Mouse (Mus musculus) CH12.LX (cell line): Measurements from ENCODE around the gene Kcnh2. TPM values are rescaled to one million over a fixed set of nuclear protein-coding genes. Genes with fewer than 3 reads are reported as not detected.

Experiments
- DNase-seq: peaks from one replicate; pipeline ENCODE4 v3.0.0-alpha.2; 2013; ENCODE audit errors: extremely low read depth
- H3K27ac ChIP-seq: 2 replicates; pipeline ENCODE4 v1.5.1; 2012; ENCODE audit warnings: low read depth, mild to moderate bottlenecking, control low read depth, moderate library complexity; ENCODE audit not compliant: insufficient read depth
- H3K27me3 ChIP-seq: replicated peaks from 2 replicates; pipeline ENCODE3; 2012; ENCODE audit warnings: inconsistent platforms
- H3K36me3 ChIP-seq, 2 experiments: replicated peaks in 1 of 2; 2 replicates each; pipeline versions ENCODE3 to v1.6.1; 2012; ENCODE audit warnings: inconsistent platforms in 1 of 2, low read length in 1 of 2, mild to moderate bottlenecking in 1 of 2, mixed read lengths in 1 of 2, moderate library complexity in 1 of 2; ENCODE audit not compliant: control insufficient read depth in 1 of 2, insufficient read depth in 1 of 2
- H3K4me1 ChIP-seq, 2 experiments: 2 replicates each; pipeline ENCODE4 v1.6.1; 2012; ENCODE audit warnings: inconsistent platforms in 1 of 2, moderate library complexity in 1 of 2; ENCODE audit not compliant: insufficient read depth in 2 of 2, control insufficient read depth in 1 of 2
- H3K4me2 ChIP-seq: 2 replicates; pipeline ENCODE4 v1.6.1; 2012; ENCODE audit warnings: low read depth, mild to moderate bottlenecking, control low read depth; ENCODE audit not compliant: poor library complexity, insufficient read depth, severe bottlenecking
- H3K4me3 ChIP-seq, 3 experiments: fragments of 150-350 bp in 1 of 3; sonication (generic) in 1 of 3; replicated peaks in 1 of 3; 2 replicates each; pipeline versions ENCODE3 to v1.5.1; 2011 to 2012; ENCODE audit warnings: low read depth in 2 of 3, low read length in 2 of 3, mild to moderate bottlenecking in 2 of 3, moderate library complexity in 2 of 3, control low read depth in 1 of 3, improper control_type of control experiment in 1 of 3, inconsistent platforms in 1 of 3, mixed read lengths in 1 of 3; ENCODE audit not compliant: poor library complexity in 1 of 3
- H3K79me2 ChIP-seq: replicated peaks from 2 replicates; pipeline ENCODE4 v1.6.1; 2012; ENCODE audit warnings: mild to moderate bottlenecking, moderate library complexity; ENCODE audit not compliant: control insufficient read depth, poor library complexity, insufficient read depth, severe bottlenecking; ENCODE audit errors: extremely low read depth
- H3K9ac ChIP-seq: 2 replicates; pipeline ENCODE4 v1.6.1; 2012; ENCODE audit warnings: low read depth, mild to moderate bottlenecking, control low read depth, moderate library complexity; ENCODE audit not compliant: insufficient read depth
- H3K9me3 ChIP-seq: replicated peaks from 2 replicates; pipeline ENCODE3; 2012; ENCODE audit warnings: low read length, inconsistent platforms, mixed read lengths
- BHLHE40 ChIP-seq: IDR thresholded peaks from 2 replicates; pipeline ENCODE4 v1.6.1; 2011; ENCODE audit warnings: mild to moderate bottlenecking, low read depth, low read length, improper control_type of control experiment
- CHD1 ChIP-seq: IDR thresholded peaks from 2 replicates; pipeline ENCODE4 v1.6.1; 2012; ENCODE audit warnings: low read depth, low read length, improper control_type of control experiment, inconsistent platforms
- CHD2 ChIP-seq: IDR thresholded peaks from 2 replicates; pipeline ENCODE4 v1.6.1; 2011; ENCODE audit warnings: low read length, improper control_type of control experiment
- CTCF ChIP-seq, 2 experiments: IDR thresholded peaks in 1 of 2; conservative IDR thresholded peaks in 1 of 2; 2 replicates each; pipeline ENCODE4 v1.5.1; 2011 to 2012; ENCODE audit warnings: low read depth in 2 of 2, low read length in 2 of 2, improper control_type of control experiment in 1 of 2, inconsistent platforms in 1 of 2, mild to moderate bottlenecking in 1 of 2, moderate library complexity in 1 of 2
- E2F4 ChIP-seq: IDR thresholded peaks from 2 replicates; pipeline ENCODE4 v1.6.1; 2011; ENCODE audit warnings: low read depth, low read length, improper control_type of control experiment; ENCODE audit not compliant: insufficient replicate concordance
- ELF1 ChIP-seq: IDR thresholded peaks from 2 replicates; pipeline ENCODE4 v1.6.1; 2014; ENCODE audit warnings: low read depth, mild to moderate bottlenecking, inconsistent platforms, low read length, improper control_type of control experiment
- EP300 ChIP-seq: IDR thresholded peaks from 2 replicates; pipeline ENCODE4 v1.6.1; 2011; ENCODE audit warnings: low read length, improper control_type of control experiment
- ETS1 ChIP-seq: conservative IDR thresholded peaks from 2 replicates; pipeline ENCODE4 v1.6.1; 2012; ENCODE audit warnings: low read depth, mild to moderate bottlenecking, inconsistent platforms, low read length, improper control_type of control experiment, moderate library complexity
- GABPA ChIP-seq: IDR thresholded peaks from 2 replicates; pipeline ENCODE4 v1.6.1; 2012; ENCODE audit warnings: low read depth, low read length, improper control_type of control experiment, inconsistent platforms; ENCODE audit not compliant: insufficient replicate concordance
- HCFC1 ChIP-seq: IDR thresholded peaks from 2 replicates; pipeline ENCODE4 v1.6.1; 2012; ENCODE audit warnings: low read depth, mild to moderate bottlenecking, inconsistent platforms, low read length, improper control_type of control experiment
- IRF4 ChIP-seq: IDR thresholded peaks from 2 replicates; pipeline ENCODE4 v1.6.1; 2014; ENCODE audit warnings: low read depth, mild to moderate bottlenecking, inconsistent platforms, low read length, improper control_type of control experiment
- JUN ChIP-seq: IDR thresholded peaks from 2 replicates; pipeline ENCODE4 v1.6.1; 2011; ENCODE audit warnings: low read depth, mild to moderate bottlenecking, low read length, improper control_type of control experiment, moderate library complexity; ENCODE audit not compliant: insufficient read depth
- JUND ChIP-seq: conservative IDR thresholded peaks from 2 replicates; pipeline ENCODE4 v1.6.1; 2011; ENCODE audit warnings: low read depth, low read length, improper control_type of control experiment
- KAT2A ChIP-seq: IDR thresholded peaks from 2 replicates; pipeline ENCODE4 v1.6.1; 2012; ENCODE audit warnings: low read length, improper control_type of control experiment, inconsistent platforms; ENCODE audit not compliant: insufficient replicate concordance
- MAFK ChIP-seq: IDR thresholded peaks from 2 replicates; pipeline ENCODE4 v1.6.1; 2011; ENCODE audit warnings: low read length, improper control_type of control experiment; ENCODE audit not compliant: insufficient replicate concordance
- MAX ChIP-seq: IDR thresholded peaks from 2 replicates; pipeline ENCODE4 v1.6.1; 2011; ENCODE audit warnings: low read length, improper control_type of control experiment
- MAZ ChIP-seq: IDR thresholded peaks from 2 replicates; pipeline ENCODE4 v1.6.1; 2012; ENCODE audit warnings: low read depth, mild to moderate bottlenecking, inconsistent platforms, low read length, improper control_type of control experiment, moderate library complexity
- MEF2A ChIP-seq: IDR thresholded peaks from 2 replicates; pipeline ENCODE4 v1.6.1; 2014; ENCODE audit warnings: low read depth, mild to moderate bottlenecking, inconsistent platforms, low read length, improper control_type of control experiment, borderline replicate concordance
- MXI1 ChIP-seq: IDR thresholded peaks from 2 replicates; pipeline ENCODE4 v1.6.1; 2011; ENCODE audit warnings: mild to moderate bottlenecking, low read depth, low read length, improper control_type of control experiment
- MYC ChIP-seq: IDR thresholded peaks from 2 replicates; pipeline ENCODE4 v1.6.1; 2011; ENCODE audit warnings: low read depth, mild to moderate bottlenecking, improper control_type of control experiment, low read length
- NELFE ChIP-seq: IDR thresholded peaks from 2 replicates; pipeline ENCODE4 v1.6.1; 2011; ENCODE audit warnings: low read depth, low read length, improper control_type of control experiment
- NRF1 ChIP-seq: IDR thresholded peaks from 2 replicates; pipeline ENCODE4 v1.6.1; 2014; ENCODE audit warnings: low read depth, mild to moderate bottlenecking, inconsistent platforms, low read length, improper control_type of control experiment, moderate library complexity
- PAX5 ChIP-seq: IDR thresholded peaks from 2 replicates; pipeline ENCODE4 v1.6.1; 2012; ENCODE audit warnings: low read length, inconsistent platforms, mixed read lengths
- POLR2A ChIP-seq: IDR thresholded peaks from 2 replicates; pipeline ENCODE4 v1.6.1; 2011; ENCODE audit warnings: low read depth, mild to moderate bottlenecking, improper control_type of control experiment, low read length
- POLR2AphosphoS2 ChIP-seq: IDR thresholded peaks from 2 replicates; pipeline ENCODE4 v1.6.1; 2011; ENCODE audit warnings: low read depth, low read length, improper control_type of control experiment
- RAD21 ChIP-seq: IDR thresholded peaks from 2 replicates; pipeline ENCODE4 v1.6.1; 2011; ENCODE audit warnings: low read depth, mild to moderate bottlenecking, low read length, improper control_type of control experiment, moderate library complexity
- RCOR1 ChIP-seq: conservative IDR thresholded peaks from 2 replicates; pipeline ENCODE4 v1.6.1; 2012; ENCODE audit warnings: low read depth, mild to moderate bottlenecking, inconsistent platforms, low read length, improper control_type of control experiment
- SIN3A ChIP-seq: IDR thresholded peaks from 2 replicates; pipeline ENCODE4 v1.6.1; 2012; ENCODE audit warnings: low read length, improper control_type of control experiment, inconsistent platforms
- SMC3 ChIP-seq: IDR thresholded peaks from 2 replicates; pipeline ENCODE4 v1.6.1; 2011; ENCODE audit warnings: low read depth, low read length, improper control_type of control experiment
- TBP ChIP-seq: conservative IDR thresholded peaks from 2 replicates; pipeline ENCODE4 v1.6.1; 2011; ENCODE audit warnings: low read depth, low read length, improper control_type of control experiment
- TCF12 ChIP-seq: IDR thresholded peaks from 2 replicates; pipeline ENCODE4 v1.6.1; 2014; ENCODE audit warnings: low read depth, mild to moderate bottlenecking, inconsistent platforms, low read length, improper control_type of control experiment
- UBTF ChIP-seq: IDR thresholded peaks from 2 replicates; pipeline ENCODE4 v1.6.1; 2012; ENCODE audit warnings: low read depth, mild to moderate bottlenecking, inconsistent platforms, low read length, improper control_type of control experiment, moderate library complexity
- USF1 ChIP-seq: IDR thresholded peaks from 2 replicates; pipeline ENCODE4 v1.6.1; 2014; ENCODE audit warnings: low read depth, mild to moderate bottlenecking, inconsistent platforms, low read length, improper control_type of control experiment
- USF2 ChIP-seq: conservative IDR thresholded peaks from 2 replicates; pipeline ENCODE4 v1.6.1; 2011; ENCODE audit warnings: low read depth, low read length, improper control_type of control experiment
- ZC3H11A ChIP-seq: IDR thresholded peaks from 2 replicates; pipeline ENCODE4 v1.6.1; 2012; ENCODE audit warnings: low read depth, mild to moderate bottlenecking, inconsistent platforms, low read length, improper control_type of control experiment
- ZKSCAN1 ChIP-seq: IDR thresholded peaks from 2 replicates; pipeline ENCODE4 v1.6.1; 2012; ENCODE audit warnings: low read depth, inconsistent platforms, low read length, improper control_type of control experiment, borderline replicate concordance
- ZMIZ1 ChIP-seq: IDR thresholded peaks from 2 replicates; pipeline ENCODE4 v1.6.1; 2012; ENCODE audit warnings: low read depth, mild to moderate bottlenecking, inconsistent platforms, low read length, improper control_type of control experiment
- ZNF384 ChIP-seq: IDR thresholded peaks from 2 replicates; pipeline ENCODE4 v1.6.1; 2012; ENCODE audit warnings: low read depth, low read length, improper control_type of control experiment, inconsistent platforms
- dilution Hi-C: fragments of 300-500 bp; cut with MboI; formaldehyde crosslinking; loops from 2 replicates; pipeline ENCODE4 v1.14.3; 2020; ENCODE audit warnings: low sequenced_read_pairs; ENCODE audit not compliant: extremely low pct_unique_long_range_greater_than_20kb, extremely low pct_ligation_motif_present
- in situ Hi-C: fragments of 300-500 bp; cut with MboI; formaldehyde crosslinking; loops from 3 replicates; pipeline ENCODE4 v1.14.3; 2019; ENCODE audit warnings: low sequenced_read_pairs, low pct_ligation_motif_present, low pct_unique_long_range_greater_than_20kb, mixed read lengths
- polyA plus RNA-seq: library from polyadenylated mRNA; unstranded; fragments of >175 nt; gene quantifications from 2 replicates; pipeline ENCODE4 v1.2.1, GENCODE M21; 2012; ENCODE audit warnings: low read depth; ENCODE audit not compliant: insufficient read length
- total RNA-seq, 2 experiments: library from RNA; depleted of rRNA; stranded (reverse); fragments of 300-350 nt in 1 of 2; fragments of >200 nt in 1 of 2; gene quantifications; 2 replicates each; pipeline ENCODE4 v1.2.3; 2012 to 2014

Gene Kcnh2
- total and polyA plus RNA-seq, 3 experiments, result 0.30 to 2.8 (median 0.59) TPM

DNA sequence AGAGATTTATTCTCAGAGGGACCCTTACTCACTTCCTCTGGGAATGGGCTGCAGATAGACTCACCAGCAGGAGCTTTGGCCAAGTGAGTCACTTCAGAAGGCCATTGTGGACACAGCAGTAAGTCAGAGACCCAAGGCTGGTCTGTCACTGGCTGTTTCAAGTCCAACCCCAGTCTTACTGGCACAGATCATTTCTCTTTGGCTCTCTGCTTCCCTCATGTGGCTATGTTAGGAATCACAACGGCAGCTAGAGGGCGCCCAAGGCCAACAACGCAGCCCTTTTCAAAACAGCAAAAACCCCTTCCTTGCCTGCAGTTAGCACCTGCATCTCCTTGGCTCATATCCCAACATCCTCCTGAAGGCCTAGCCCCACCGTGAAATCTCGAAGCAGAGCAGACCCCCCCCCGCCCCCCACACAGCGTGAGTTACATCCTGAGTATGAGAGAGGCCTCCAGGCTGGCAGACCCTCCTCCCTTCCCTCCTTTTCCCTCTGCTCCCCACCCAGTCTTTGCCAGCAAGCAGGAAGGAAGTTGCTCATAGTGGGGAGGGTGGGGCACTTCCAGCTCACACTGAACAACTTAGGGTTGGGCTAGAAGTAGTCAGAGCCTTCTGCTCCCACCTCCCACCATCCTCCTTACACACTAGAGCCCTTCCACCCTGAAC lies 9.5 kb upstream of the Kcnh2 start:
- Histone ChIP-seq H3K27me3 (peaks cover 63% of the 10 kb centered on the region), H3K9me3 (peaks cover 5% of the 10 kb centered on the region), H3K79me2 (no peaks in the 10 kb centered on the region), H3K4me1 (peaks cover 0 to 10% of the 10 kb centered on the region in 2 experiments; a peak in 2 of 4 replicates), H3K4me2 (no peak overlapping the region), H3K9ac (no peak overlapping the region), H3K36me3 (no peaks in the 10 kb centered on the region), H3K27ac (no peak overlapping the region), H3K4me3 (no peak overlapping the region)
- dilution Hi-C loops (no loop called here), in situ Hi-C loops (loop anchor here (10.0 kb wide), 1 partner anchor 96 kb away; no protein-coding TSS in a partner anchor)
- peak; percentile 86 for DNase-seq
- TF ChIP-seq MAFK (no peak), ZNF384 (no peak), JUND (no peak), SMC3 (peak; percentile 94), ZC3H11A (peak; percentile 75), ZMIZ1 (no peak), BHLHE40 (no peak), USF1 (no peak), IRF4 (peak; percentile 49; the same call in 1 of the 2 replicates), ZKSCAN1 (no peak), USF2 (no peak), CTCF (conservative IDR thresholded peaks at IDR 0.05 in 1 of 2, IDR thresholded peaks at IDR 0.05 in 1 of 2; ENCODE audit: low read depth in 2 of 2, low read length in 2 of 2) (peak; percentile 71 to 100), RAD21 (peak; percentile 94), HCFC1 (peak; percentile 21; the same call in 1 of the 2 replicates), KAT2A (no peak), NELFE (peak; percentile 88; the same call in 1 of the 2 replicates), MAZ (peak; percentile 49; the same call in 1 of the 2 replicates), ELF1 (peak; percentile 46; the same call in 1 of the 2 replicates), NRF1 (no peak), E2F4 (no peak), EP300 (no peak), POLR2AphosphoS2 (no peak), PAX5 (no peak), TBP (no peak), JUN (no peak), POLR2A (no peak), SIN3A (peak; percentile 59; the same call in 1 of the 2 replicates), CHD1 (no peak), GABPA (no peak), ETS1 (no peak), MXI1 (peak; percentile 46; the same call in 1 of the 2 replicates), UBTF (no peak), MAX (no peak), MEF2A (peak; percentile 49; the same call in 1 of the 2 replicates), MYC (0 out of 2 replicates have a peak, but pooled peaks have one; percentile 20), CHD2 (no peak), TCF12 (peak; percentile 42; the same call in 1 of the 2 replicates), RCOR1 (no peak)
